Mouse (Mus musculus) layer of hippocampus, adult 2 months (tissue): ENCODE measurements at regions not wholly inside any gene's neighbourhood (a gene's known extent, or its start where the extent isn't known, plus 50 kb on each side); places are given as distances from the start of the nearest gene placed in this dataset.

ENCODE experiments used
- DNase-seq, 2 experiments: peaks; one replicate each; pipeline ENCODE4 v3.0.0; 2022; ENCODE audit warnings: low spot score in 2 of 2
- H3K27ac ChIP-seq: fragments of 200-600 bp; 2 replicates; pipeline ENCODE4 v1.8.1; 2022
- H3K4me3 ChIP-seq: fragments of 200-600 bp; 2 replicates; pipeline ENCODE4 v1.8.1; 2022; ENCODE audit warnings: mild to moderate bottlenecking
- CTCF ChIP-seq: fragments of 200-600 bp; conservative IDR thresholded peaks from 2 replicates; pipeline ENCODE4 v1.8.1; 2022; ENCODE audit warnings: antibody characterized with exemption, mild to moderate bottlenecking, moderate library complexity

DNA sequence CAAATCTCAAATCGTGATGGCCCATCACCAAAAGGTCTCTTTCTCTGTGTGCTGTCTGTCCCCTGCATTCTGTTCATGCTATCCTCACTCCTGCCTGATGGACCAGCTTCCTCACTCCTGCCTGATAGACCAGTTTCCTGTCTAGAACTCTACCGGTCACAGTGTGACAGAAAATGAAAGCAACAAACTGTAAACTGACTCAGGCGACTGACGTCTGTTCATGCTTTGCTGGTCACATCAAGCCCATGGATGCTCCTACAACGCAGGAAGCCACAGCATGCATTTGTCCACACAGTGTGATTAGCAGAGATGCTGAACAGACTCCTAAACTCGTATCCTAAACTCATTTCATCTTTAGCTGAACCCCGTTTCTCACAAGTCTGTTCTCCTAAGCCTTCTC lies 227.3 kb upstream of the N4bp1 start:
- DNase-seq = no peak
- H3K27ac ChIP-seq = no peak overlapping the region

DNA sequence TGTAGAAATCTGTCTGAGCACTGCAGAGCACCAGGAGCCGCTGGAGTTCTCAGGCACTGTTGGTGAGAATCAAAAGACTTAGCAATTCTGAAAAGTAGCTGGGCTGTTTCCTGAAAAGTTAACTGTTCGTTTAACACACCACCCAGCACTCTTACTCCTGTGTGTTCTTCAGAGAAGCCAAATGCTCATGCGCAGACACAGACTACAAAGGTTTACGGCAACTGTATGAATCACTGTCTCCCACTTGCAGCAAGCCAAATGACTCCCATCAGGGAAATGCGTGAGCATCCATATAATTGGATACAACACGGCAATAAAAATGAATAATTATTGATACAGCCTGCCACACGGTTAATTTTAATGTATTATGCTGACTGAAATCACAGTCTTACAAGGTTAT lies 220.0 kb upstream of the N4bp1 start:
- DNase-seq = peak; percentile 11 to 27
- TF ChIP-seq CTCF = no peak
- no peak overlapping the region for H3K27ac ChIP-seq
- H3K4me3 ChIP-seq = no peak overlapping the region

More for the DNA sequence above, 227.3 kb upstream of the N4bp1 start:
- no peak for TF ChIP-seq CTCF
- no peak overlapping the region for H3K4me3 ChIP-seq

DNA sequence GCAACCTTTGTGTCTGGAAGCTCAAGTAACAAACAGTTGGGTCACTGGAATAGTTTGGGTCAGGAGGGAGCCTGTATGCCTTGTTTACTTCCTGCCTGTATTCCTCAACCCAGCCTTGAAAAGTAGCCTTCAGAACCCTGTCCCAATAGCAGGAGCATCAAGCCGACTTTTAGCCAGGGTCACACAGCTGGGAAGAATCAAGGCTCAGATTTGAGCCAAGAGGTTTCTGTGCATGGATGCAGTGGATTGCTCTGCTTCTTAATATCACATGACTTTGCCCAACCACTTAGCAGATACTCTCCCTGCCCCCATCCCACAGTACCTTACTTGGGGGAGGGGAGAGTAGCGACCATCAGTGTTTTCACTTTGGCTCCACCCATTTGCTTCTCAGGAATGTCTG lies 210.2 kb upstream of the N4bp1 start:
- Histone ChIP-seq H3K4me3 (no peak overlapping the region), H3K27ac (no peak overlapping the region)
- TF ChIP-seq CTCF = no peak
- DNase-seq = no peak

DNA sequence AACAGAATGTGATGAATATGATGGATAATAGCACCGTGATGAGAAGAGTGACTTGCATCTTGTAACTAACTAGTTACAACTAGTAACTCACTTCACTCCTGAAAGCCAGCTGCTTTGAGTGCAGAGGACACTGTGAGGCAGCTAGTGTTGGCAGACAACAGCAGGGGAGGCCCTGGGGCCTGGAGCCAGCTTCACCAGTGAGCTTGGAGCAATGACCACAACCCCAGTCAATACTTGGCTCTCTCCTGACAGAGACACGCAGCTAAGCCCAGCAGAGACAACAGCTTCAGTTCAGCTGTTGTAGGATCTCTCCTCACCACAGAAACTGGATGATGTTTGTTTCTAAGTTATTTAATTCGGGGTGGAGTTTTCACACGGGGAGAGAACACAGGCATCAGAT lies 209.6 kb upstream of the N4bp1 start:
- H3K27ac ChIP-seq = no peak overlapping the region

DNA sequence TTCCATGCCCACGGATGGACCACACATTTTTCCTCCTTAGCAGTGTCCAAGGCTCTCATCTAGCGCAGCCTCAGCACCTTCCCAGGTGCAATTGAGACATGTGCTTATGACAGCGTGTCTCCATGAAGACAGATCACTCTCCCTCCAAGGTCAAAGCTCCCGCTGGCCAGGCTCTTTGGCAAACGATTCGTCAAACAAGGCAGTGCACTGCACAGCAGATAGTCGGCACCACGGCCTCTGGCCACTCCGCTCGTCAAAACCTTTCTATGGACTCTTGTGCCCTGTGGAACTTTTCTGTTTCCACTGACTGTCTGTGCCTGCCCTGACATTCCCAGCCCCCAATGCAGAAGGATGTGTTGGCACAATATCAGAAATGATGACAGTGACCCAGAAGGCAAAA lies 208.7 kb upstream of the N4bp1 start:
- no peak overlapping the region for H3K4me3 ChIP-seq
- no peak overlapping the region for H3K27ac ChIP-seq
- DNase-seq = no peak
- no peak for TF ChIP-seq CTCF

More for the DNA sequence above, 209.6 kb upstream of the N4bp1 start:
- no peak for TF ChIP-seq CTCF
- DNase-seq = no peak
- H3K4me3 ChIP-seq = no peak overlapping the region

DNA sequence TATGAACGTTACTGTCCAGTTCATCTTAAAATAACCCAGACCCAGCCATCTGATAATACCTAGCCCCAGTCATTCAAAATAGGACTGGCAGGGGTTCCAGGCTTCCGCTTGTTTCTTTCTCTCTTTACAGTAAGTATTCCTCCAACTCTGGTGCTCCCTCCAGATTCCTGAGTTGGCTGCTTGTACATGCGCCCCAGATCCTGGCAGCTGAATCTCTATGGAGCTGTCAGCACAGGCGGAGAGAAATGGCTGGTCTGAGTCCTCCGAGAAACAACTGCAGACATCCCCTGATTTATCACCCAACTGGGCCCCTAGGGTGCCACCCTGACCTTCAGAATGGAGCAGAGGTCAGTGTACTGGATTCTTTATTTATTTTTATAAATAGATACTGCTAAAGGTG lies 208.0 kb upstream of the N4bp1 start:
- Histone ChIP-seq H3K27ac (no peak overlapping the region), H3K4me3 (no peak overlapping the region)
- no peak for TF ChIP-seq CTCF
- no peak for DNase-seq

DNA sequence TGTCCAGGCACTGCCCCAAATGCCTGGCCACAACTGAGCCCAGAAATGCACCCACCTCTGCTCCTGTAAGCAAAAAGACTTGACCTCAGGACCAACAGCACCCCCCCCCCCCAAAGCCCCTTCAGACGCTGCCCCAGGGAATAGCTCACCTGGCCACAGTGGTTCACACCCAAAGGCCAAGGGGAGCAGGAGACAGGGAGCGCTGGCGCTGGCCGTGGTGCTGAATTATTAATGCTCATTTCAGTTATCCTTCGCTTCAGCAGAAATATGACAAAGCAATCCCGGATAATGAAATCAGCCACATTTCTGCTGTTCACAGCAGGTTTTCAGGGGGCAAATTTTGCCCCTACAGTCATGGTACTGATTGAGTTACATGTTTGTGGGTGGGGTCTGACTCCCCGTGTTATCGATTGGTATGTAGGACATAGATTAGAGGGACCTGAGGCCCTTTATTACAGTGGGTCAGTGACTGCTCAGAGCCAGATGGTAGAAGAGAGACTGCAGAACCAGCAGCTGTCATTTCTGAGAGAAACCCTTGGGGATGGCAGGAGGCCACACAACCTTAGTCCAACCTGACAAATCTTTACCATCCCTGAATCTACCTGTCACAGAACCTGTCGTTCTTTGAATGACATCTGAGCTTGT lies 202.5 kb upstream of the N4bp1 start:
- H3K27ac ChIP-seq = no peak overlapping the region
- TF ChIP-seq CTCF = no peak
- no peak for DNase-seq
- H3K4me3 ChIP-seq = no peak overlapping the region

DNA sequence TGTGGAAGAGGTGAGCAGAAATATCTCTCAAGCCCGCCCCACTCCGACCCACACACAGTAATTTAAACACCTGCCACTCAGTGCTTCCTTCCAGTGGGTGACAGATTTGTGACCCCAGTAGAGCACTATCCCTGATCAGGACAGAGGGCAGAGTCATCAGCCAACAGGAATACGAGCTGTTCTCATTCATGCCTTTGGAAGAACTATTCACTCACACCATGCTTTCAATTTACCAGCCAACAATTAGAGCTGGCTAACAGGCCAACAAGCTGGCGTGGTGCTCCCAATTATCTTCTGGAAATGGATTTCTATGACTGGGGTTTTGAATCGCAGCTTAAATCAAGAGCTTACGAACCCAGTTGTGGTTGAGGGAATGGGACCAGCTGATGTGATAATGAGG lies 193.2 kb upstream of the N4bp1 start:
- TF ChIP-seq CTCF = no peak
- Histone ChIP-seq H3K4me3 (no peak overlapping the region), H3K27ac (no peak overlapping the region)
- peak; percentile 15 to 25 for DNase-seq

DNA sequence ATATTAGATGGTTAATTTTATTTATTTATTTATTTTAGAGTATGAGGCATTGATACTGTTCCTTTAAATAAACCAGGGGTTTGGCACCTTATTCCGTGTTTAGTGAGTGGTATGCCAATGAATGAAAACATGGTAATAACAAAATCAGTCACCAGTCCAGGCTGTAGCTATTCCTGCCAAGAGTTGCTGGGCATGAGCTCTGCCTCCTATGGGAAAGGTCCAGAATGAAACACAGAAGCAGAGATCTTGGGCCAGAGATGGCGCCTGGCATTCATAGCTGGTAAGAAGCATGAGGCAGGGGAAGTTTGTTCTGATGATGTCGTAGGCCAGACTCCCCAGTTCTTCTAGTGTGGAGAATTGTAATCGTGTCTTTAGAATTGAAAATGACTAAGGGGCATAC lies 190.9 kb upstream of the N4bp1 start:
- no peak for DNase-seq
- Histone ChIP-seq H3K27ac (no peak overlapping the region), H3K4me3 (no peak overlapping the region)
- peak; percentile 19 for TF ChIP-seq CTCF

DNA sequence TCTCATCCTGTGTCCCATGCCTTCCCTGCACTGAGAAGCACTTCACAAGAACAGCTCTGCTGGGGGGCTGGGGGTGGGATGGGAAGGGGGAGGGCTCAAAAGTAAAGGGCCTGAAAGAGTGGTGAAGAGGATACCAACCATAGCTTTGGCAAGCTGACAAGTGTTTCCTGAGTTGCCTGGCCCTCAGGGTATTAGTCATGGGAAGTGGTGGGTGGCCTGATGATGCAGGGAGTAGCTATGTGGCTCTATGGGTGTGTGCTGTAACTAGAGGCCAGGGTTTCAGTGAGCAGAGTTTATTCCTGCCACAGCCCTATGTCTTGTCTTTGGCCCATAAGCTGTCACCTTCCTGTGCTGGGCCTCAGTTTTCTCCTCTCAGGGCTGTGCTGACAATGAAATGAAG lies 186.2 kb upstream of the N4bp1 start:
- TF ChIP-seq CTCF = no peak
- H3K4me3 ChIP-seq = no peak overlapping the region
- peak in 1 of 2 experiments; percentile 11 for DNase-seq

DNA sequence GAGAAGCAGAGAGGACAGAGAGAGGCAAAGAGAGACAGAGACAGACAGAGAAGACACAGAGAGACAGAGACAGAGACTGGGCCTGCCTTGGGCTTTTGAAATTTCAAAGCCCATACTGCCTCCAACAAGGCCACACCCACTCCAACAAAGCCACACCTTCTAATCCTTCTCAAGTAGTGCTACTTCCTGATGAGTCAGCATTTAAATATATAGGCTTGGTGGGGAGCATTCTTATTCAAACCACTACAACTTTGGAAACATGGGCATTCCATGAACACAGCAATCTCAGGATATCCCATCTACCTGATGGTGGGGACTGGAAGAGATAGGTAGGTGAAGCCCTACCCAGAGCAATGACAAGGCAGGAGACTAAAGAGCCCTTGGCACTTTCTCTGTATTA lies 182.0 kb upstream of the N4bp1 start:
- no peak for TF ChIP-seq CTCF
- Histone ChIP-seq H3K4me3 (no peak overlapping the region), H3K27ac (no peak overlapping the region)
- DNase-seq = no peak

More for the DNA sequence above, 186.2 kb upstream of the N4bp1 start:
- H3K27ac ChIP-seq = no peak overlapping the region

DNA sequence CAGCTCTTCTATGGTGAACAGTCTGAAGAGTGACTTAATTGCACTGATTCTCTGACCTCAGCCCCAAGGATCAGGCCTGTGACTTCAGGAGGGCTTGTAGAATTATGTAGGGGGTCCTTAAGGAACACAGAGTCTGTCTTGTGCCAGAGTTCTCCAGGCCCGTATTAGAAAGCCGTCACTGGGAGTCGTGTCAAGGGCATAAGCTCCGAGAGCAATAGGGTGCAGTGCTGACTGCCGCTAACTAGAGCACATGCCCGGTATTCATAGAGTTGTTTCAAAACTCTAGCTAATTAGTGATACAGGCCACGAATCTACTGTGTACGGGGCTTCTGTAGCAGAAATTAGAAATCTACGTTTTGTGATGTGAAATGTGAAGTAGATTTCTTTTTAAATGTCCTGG lies 179.7 kb upstream of the N4bp1 start:
- no peak for DNase-seq
- TF ChIP-seq CTCF = no peak
- Histone ChIP-seq H3K27ac (no peak overlapping the region), H3K4me3 (no peak overlapping the region)

DNA sequence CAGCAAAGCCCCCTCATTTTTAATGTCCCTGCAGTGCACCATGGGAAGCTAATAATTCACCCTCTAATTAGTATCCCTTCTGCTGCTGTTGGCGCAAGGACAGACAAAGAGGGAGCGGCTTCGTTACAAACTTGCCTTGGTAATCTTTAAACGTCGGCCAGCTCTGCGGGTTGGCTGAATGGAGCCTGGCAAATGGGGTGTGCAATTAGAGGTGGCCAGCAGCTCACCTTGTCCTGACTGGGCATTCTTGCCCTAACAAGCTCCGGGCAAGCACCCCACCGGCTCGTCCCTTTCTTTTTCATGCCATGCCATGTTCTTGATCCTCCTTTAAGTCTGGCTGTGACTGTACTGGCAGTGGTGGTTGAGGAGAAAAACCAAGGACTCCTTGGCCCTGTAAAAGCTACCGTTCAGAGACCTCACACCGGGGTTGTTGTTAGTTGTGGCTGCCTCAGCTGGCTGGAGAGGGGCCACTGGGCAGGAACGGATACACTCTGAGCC lies 179.2 kb upstream of the N4bp1 start:
- Histone ChIP-seq H3K4me3 (no peak overlapping the region), H3K27ac (no peak overlapping the region)
- DNase-seq = peak; percentile 20 to 52
- TF ChIP-seq CTCF = no peak

DNA sequence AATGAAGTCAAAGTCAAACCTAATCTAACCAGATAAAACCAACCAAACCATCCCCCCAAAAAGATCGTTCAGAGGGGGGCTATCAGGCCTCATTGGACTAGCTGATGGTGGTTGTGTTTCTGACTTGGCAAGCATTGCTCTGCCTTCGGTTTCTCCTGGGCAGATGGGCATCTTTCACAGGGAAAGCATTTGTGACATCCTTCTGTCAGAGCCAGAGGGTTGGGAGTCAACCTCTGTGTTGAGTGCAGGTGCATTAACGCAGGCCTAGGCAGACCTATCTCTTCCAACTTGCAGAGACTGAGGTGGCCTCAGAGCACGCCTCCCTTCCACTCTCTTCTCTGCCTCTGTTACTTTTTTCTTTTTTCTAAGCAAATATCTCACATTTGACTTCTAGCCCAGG lies 178.5 kb upstream of the N4bp1 start:
- TF ChIP-seq CTCF = no peak
- no peak for DNase-seq
- no peak overlapping the region for H3K27ac ChIP-seq

More for the DNA sequence above, 178.5 kb upstream of the N4bp1 start:
- H3K4me3 ChIP-seq = no peak overlapping the region
